Mouse (Mus musculus) retina, postnatal 7 days (tissue): ENCODE data around the gene Samsn1.

Source experiments
- DNase-seq: peaks from one replicate; pipeline ENCODE4 v3.0.0-alpha.2; 2012; ENCODE audit warnings: low read depth, low spot score

Gene Samsn1

GRCm38 (mm10) chr16:76022181-76022580 is at the start of gene Samsn1:
Samsn1 (minus strand) TSS chr16:76022281.
- DNase-seq, result peak; percentile 28

- no peak for DNase-seq
These were observed 44.1 kb upstream of the Samsn1 start for GRCm38 (mm10) chr16:76066082-76066635.

GRCm38 (mm10) chr16:76054976-76055375 is 32.9 kb upstream of the Samsn1 start:
- no peak for DNase-seq

GRCm38 (mm10) chr16:76054079-76054478 is 32.0 kb upstream of the Samsn1 start:
- DNase-seq, result no peak

GRCm38 (mm10) chr16:76053537-76053936 is 31.5 kb upstream of the Samsn1 start:
- no peak for DNase-seq

GRCm38 (mm10) chr16:76047066-76047465 is 25.0 kb upstream of the Samsn1 start:
- no peak for DNase-seq

GRCm38 (mm10) chr16:76040319-76040945 is 18.4 kb upstream of the Samsn1 start:
- no peak for DNase-seq

GRCm38 (mm10) chr16:76019164-76019563 is 2.9 kb downstream of the Samsn1 start:
- no peak for DNase-seq

GRCm38 (mm10) chr16:76003812-76004389 is 18.2 kb downstream of the Samsn1 start:
- no peak for DNase-seq

GRCm38 (mm10) chr16:76002870-76003572 is 19.1 kb downstream of the Samsn1 start:
- DNase-seq, result no peak

- no peak for DNase-seq
These were observed 19.8 kb downstream of the Samsn1 start for GRCm38 (mm10) chr16:76002287-76002686.

- no peak for DNase-seq
These were observed 20.3 kb downstream of the Samsn1 start for GRCm38 (mm10) chr16:76001788-76002187.

GRCm38 (mm10) chr16:76000127-76000526 is 22.0 kb downstream of the Samsn1 start:
- no peak for DNase-seq

- no peak for DNase-seq
These were observed 31.9 kb downstream of the Samsn1 start for GRCm38 (mm10) chr16:75990173-75990572.

GRCm38 (mm10) chr16:75983831-75984230 is 38.2 kb downstream of the Samsn1 start:
- no peak for DNase-seq

- DNase-seq, result no peak
These were observed 42.7 kb downstream of the Samsn1 start for GRCm38 (mm10) chr16:75979381-75979780.

GRCm38 (mm10) chr16:75977798-75978197 is 44.3 kb downstream of the Samsn1 start:
- DNase-seq, result no peak

GRCm38 (mm10) chr16:75975682-75976332 is 46.3 kb downstream of the Samsn1 start:
- DNase-seq, result no peak

GRCm38 (mm10) chr16:75970266-75970998 is 51.6 kb downstream of the Samsn1 start:
- no peak for DNase-seq

GRCm38 (mm10) chr16:75962021-75962420 is 60.1 kb downstream of the Samsn1 start:
- DNase-seq, result no peak

- DNase-seq, result no peak
These were observed 60.6 kb downstream of the Samsn1 start for GRCm38 (mm10) chr16:75961487-75961886.
